Mouse (Mus musculus): ENCODE results near the gene Fkbp15.

Gene Fkbp15

DNA sequence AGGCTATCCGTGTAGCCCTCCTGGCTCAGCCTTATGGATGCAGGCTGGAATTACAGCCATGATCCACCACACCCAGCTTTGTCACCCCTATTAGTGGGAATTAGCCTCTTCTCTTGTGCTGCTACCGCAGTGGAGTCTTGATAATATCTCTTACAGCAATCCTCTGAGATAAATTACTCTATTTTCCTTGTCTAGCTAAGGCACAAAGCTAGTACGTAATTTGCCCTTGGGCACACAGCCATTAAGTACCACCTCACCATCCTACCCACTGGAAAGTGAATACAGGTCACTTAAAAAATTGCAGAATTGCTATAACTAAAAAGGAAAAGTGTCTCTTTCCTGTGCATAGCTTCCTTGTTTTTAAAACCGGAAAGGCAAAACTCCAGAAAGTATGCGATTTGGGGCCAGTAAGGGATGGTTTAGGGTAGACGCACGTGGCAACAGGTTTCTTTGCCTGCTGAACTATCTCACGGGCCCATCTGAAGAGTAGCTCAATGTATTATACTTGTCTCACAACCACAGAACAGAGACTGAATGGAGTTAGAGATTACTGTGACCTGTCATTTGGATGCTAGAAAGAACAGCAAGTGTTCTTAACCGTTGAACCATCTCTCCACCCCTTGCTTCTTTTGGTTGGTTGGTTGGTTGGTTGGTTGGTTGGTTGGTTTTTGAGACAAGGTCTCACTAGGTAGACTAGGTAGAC, 12.6 kb upstream of the Fkbp15 start:
- no peak for DNase-seq (ENCODE audit: low spot score in 2 of 2)

DNA sequence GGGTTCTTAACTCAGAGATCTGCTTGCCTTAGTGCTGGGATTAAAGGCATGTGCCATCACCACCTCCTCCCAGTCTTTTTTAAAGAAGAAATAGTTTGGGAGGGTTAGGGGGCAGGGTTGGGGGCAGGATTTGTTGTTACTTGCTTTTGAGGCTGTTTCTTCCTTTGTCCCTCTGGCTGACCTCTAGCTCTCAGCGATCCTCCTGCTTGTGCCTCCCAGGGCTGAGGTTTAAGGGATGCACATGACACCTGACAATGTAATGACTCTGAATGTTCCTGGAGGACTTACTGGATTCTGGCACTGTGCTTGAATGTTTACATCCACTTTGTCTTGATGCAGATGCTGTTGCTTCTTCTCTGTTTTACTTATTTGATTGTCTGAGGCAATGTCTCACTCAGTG, 12.1 kb upstream of the Fkbp15 start:
- no peak for DNase-seq (ENCODE audit: low spot score in 2 of 2)

DNA sequence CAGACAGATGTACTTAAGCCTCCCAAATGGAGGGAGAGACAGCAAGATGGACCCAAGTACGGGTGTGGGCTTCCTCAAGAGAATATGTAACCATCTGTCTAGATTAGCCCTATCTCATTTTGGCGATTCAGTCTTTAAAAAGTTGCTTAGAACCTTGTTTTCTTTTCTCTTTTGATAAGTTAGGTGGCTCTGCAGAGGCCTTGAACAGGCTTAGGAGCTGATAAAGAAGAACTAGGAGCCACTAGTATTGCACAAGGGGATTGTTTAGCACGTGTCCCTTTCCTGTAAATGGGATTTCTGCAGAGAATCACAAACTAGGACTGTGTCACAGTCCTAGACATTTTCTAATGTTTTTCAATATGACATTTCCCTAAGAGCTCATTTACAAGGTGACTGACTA, 8.7 kb upstream of the Fkbp15 start:
- no peak for DNase-seq (ENCODE audit: low spot score in 2 of 2)

DNA sequence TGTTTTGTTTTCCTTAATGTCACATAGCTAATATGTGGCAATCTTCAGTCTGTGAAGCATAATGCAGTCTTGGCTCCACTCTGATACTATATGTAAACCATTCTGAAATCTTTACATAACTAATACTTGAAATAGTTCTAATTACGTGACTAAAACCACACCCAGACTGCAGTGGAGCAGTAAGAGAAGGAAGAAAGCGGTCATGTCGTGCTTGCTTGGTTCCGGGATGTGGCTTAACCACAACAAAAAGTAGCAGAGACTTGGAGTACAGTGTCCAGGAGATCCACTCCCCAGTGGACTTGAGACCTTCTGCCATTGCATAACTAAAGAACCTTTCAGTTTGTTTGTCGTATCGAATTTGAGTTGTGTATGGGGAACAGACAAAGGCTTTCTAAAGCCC, 7.2 kb upstream of the Fkbp15 start:
- DNase-seq (ENCODE audit: low spot score in 2 of 2): no peak

DNA sequence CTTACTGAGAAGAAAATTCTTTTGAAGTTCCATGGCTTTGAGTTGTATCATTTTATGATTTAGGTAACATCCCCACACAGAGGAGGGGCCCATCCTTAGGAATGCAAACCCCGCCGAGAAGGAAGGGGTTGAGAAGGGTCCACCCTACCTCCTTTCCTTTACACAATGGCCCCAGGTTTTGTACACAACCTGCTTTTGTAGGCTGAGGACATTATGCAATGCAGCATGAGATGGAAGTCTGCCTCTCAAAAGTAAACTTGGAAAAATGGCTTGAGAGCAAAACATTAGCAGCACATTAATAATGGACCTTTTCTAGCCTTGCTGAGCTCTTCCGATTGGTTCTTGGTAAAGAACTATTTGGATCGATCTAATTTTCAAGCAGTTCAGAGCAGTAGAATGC, 5.9 kb upstream of the Fkbp15 start:
- no peak for DNase-seq (ENCODE audit: low spot score in 2 of 2)

DNA sequence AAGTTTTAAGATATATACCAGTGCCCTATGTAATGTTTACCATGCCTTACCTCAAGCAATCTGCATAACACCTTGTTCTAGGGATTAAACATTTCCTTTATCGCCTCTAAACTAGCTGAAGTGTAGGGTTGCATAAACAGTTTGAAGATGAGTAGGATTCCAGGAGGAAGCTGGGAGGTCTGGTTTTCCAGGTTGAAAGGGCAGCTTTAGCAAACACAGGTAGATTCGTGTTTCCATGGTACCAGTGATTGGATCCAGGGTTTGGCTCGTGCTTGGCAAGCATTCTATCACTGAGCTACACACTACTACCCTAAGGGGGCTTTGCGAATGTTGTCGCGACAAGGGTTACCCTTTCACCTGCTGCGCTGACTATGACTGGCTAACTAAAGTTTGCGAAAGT, 4.0 kb upstream of the Fkbp15 start:
- no peak for DNase-seq (ENCODE audit: low spot score in 2 of 2)

DNA sequence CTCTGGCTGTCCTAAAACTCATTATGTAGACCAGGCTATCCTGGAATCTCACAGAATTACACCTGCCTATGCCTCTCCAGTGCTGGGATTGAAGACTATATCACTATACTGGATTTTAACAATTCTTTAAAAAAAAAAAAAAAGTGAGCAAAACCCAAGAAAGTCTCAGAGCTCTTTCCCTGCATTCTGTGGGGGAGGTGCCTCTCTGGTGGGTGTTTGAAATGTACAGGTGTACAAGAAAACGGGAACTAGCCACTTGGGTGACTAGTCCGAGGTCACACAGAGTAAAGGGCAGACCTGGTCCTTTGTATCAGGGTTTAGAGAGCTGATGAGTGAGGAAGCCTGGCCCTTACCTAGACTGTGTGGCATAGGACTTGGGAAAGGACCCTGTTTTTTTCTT, 2.1 kb upstream of the Fkbp15 start:
- no peak for DNase-seq (ENCODE audit: low spot score in 2 of 2)

DNA sequence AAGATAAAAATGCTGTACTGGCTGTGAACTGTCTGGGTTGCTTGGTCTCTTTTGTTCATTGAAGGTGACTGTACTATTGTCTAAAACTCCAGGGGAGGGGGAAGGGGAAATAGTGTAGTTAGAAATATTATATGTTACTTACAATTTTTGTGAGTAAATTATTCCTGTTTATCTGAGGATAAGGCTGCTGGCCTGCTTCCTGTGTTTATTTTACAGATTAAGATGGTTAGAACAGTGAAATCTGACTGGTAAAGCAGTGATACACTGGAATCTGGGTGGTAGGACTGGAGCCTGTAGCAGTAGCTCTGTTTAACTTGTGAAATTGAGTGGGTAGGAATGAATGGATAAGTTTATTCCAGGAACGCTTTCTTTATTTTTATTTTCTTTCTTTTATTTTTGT, 1.6 kb upstream of the Fkbp15 start:
- no peak for DNase-seq (ENCODE audit: low spot score in 2 of 2)

DNA sequence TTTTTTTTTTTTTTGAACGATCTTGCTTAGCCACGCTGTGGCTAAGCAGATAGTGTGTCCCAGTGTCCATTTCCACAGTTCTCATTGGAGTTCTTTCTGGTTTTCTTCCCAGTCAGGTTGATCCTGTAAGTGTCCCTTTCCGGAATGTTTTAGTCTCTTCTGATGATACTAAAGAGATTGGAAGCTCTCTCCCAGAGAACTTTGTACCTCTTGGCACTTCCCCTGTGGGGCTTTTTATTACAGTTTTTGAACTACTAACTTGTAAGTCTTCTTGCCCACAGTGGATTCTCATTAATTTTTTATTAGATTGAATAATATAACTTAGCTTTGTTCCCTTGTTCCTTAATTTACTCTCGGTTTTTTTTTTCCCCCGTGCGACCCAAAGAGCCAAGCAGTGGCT, 1.2 kb upstream of the Fkbp15 start:
- DNase-seq (ENCODE audit: low spot score in 2 of 2): no peak

DNA sequence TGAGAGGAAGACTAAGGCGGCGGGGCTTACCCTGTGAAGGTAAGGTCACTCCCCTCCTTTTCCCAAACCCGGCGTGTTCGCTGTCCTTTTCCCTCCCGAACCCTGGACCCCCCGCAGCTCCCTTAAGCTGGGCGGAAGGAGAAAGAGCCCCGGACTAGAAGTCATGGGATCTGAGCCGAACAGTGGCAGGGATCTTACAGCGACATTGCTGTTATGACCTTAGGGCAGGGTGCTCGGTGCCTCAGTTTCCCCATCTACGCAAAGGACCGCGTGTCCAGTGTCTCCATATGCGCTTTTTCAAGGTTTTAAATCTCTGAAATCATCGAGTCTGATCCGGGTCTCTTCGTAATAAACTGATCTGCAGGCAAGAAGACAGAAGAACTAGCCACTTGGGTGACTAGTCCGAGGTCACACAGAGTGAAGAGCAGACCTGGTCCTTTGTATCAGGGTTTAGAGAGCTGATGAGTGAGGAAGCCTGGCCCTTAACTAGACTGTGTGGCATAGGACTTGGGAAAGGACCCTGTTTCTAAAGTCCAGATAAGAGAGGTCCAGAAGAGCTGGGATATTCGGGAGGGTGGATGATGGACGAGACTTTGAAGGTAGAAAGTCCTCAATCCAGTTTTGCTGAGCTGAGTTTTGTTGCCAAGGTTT, 582 bp upstream of the Fkbp15 start:
- no peak for DNase-seq (ENCODE audit: low spot score in 2 of 2)

DNA sequence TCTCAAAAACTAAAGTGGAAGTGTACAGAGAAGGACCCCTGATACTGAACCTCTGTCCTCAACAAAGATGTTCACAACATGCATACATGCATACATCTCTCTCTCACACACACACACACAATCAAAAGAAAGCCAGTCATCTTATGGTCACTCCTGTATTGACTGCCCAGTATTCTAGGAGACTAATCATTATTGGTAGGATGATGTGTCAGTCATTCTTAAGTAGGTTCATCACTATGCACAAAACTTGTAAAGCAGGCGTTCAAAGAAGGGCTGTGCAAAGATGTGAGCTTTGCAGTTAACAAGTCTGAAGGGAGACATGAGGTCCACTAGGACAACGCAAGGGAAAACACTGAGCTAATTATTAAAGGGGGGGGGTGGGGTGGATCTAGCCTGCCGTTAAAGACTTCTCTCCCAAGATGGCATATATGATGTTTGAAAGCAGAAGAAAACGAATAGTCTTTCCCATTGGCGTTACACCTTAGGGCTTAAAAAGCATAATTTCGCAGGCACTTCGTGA, 1.0 kb downstream of the Fkbp15 start:
- DNase-seq (ENCODE audit: low spot score in 2 of 2): no peak

DNA sequence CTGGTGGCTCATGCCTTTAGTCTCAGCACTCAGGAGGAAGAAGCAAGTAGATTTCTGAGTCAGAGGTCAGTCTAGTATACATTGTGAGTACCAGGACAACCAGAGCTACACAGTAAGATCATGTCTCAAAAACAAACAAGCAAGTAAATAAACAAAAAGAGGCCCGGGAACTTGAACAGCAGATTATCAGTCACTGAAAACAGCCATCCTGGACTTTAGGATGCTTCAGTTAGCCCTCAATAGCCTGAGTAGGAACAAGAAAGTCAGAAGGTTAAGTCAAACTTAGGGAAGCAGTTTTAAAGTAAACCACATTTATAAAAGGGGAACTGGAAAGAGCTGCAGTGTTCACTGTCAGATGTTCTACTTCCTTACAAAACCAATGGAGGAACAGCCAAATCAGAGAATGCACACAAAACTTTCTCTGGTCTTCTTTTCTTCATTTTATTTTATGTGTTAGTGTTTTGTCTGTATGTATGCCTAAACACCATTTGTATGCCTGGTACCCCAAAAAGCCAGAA, 2.7 kb downstream of the Fkbp15 start:
- no peak for DNase-seq (ENCODE audit: low spot score in 2 of 2)

DNA sequence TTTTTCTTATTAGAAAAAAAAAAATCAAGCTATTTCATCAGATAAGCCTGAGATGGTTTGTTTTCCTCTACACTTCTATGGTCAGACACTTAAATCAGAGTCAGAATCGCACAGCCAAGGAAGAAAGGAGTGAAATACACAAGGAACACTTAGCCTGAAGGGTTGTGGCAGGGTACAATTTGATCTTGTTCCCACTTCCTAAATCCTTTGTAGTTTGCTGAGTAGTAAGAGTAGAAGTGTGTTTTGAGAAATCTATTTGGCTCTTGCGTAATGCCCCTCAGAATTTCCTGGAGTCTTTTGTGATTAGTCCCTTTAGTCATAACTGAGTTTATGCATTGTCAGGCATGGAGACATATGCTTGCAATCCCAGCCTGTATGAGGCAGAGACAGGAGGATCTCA, 11.0 kb downstream of the Fkbp15 start:
- no peak for DNase-seq (ENCODE audit: low spot score in 2 of 2)

DNA sequence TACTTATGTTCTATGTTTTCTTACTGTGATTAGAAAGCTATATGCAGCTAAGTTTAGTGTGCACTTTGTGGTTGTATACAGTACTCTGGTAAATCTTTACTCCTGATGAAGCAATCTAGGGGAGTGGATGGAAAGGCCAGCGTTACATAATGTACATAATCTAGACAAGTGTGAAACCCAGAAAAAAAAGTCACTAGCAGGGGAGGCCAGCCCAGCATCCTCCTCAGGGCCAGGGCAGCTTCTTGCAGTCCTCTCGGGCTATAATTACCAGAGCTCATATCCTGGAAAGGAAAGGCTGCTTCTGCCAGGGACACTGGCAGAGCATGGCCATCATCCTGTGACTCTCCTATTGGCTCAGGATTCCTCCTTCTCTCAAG, 12.0 kb downstream of the Fkbp15 start:
- DNase-seq (ENCODE audit: low spot score in 2 of 2): no peak

DNA sequence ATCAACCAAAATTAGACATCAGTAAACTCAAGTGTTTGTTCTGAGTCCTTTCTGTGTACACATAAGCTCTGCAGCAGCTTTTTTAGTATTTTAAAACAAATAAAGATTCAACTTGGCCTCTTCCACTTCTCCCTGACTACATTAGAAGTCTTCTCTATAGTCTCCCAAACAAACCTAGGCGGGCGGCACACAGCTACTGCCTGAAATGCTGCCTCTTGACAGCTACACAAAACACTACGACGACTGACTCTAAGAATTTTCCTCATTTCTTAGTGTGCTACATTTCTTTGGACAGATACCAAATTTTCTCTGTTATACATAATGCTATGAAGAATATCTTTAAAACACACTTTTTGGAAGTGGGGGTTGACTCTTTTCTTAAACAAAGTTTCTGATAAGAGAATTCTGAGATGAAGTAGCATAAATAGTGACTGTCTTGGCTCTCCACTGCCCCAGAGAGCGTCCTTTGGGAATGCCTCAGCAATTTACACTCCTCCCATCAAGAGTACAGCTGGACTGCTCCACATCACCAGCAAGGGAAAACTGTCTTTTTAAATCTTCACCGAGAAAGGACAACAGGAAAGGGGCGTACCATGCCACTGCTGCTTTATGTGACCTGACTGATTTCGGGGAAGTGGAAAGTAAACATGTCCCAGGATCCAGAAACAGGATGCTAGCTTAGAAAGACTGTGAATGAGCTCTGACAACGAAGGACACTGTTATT, 12.6 kb downstream of the Fkbp15 start:
- DNase-seq (ENCODE audit: low spot score in 2 of 2): no peak

DNA sequence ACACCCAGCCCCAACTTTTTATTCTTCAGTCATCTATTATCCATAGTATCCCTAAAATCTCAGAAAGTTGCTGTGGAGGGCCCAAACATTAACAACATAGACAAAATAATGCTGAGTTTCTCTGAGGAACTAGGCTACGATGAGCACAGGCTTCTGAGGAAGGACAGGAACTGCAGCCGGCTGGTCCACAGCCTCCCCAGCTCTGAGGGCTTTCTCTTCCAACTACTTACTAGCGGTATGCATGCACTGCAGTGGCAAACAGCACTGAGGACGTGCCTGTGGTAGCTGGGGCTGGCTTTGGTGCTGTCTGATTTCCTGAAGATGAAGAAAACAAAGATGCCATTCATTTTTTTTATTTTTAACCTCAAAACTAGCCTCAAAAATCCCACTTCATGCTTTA, 14.5 kb downstream of the Fkbp15 start:
- DNase-seq (ENCODE audit: low spot score in 2 of 2): no peak

DNA sequence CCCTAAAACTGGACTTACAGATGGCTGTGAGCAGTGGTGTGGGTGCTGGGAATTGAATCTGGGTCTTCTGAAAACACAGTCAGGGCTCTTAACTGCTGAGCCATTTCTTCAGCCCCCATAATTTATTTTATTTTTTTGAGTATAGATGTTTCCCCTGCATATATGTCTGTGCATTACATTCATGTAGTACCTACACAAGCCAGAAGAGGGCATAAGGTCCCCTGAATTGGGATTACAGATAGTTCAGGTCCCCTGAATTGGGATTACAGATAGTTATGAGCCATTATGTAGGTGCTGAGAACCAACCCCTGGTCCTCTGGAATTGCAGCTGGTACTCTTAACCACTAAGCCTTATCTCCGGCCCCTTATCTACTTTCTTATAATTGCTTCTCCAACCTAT, 16.3 kb downstream of the Fkbp15 start:
- no peak for DNase-seq (ENCODE audit: low spot score in 2 of 2)

DNA sequence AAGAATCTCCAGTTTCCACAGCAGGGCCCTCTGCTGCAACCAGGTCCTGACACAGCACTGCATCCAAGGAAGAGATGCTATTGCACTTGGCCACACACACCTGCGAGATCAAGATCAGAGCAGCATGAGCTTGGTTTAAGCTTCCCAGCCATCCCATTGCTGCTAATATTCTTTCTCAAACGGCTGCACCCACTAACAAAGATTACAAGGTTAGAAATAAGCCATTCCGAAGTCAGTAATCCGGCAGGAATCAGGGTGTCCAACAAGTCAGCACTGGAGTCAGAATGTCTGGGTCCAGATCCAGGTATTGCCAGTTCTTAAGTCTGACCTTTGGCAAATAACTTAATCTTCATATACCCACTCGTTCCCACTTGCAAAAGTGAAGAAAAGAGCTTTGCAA, 21.8 kb downstream of the Fkbp15 start:
- DNase-seq (ENCODE audit: low spot score in 2 of 2): no peak

DNA sequence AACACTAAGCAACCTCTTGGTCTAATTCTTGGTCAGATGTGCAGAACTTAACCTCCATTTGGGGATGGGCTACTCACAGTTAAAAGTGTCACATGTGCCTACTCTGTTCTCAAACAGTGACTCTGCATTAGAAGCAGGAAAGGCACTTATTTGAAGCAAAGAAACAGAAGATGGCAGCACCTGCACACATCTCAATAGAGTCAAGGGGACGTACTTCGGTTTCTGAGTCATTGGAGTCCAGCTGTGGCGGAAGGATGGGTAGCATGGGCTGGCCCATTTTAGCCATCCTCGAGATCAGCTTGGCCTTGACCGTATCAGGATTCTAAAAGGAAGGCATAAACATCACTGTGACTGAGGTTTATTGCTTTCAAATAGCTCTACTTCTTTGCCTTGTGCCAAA, 28.4 kb downstream of the Fkbp15 start:
- no peak for DNase-seq (ENCODE audit: low spot score in 2 of 2)

DNA sequence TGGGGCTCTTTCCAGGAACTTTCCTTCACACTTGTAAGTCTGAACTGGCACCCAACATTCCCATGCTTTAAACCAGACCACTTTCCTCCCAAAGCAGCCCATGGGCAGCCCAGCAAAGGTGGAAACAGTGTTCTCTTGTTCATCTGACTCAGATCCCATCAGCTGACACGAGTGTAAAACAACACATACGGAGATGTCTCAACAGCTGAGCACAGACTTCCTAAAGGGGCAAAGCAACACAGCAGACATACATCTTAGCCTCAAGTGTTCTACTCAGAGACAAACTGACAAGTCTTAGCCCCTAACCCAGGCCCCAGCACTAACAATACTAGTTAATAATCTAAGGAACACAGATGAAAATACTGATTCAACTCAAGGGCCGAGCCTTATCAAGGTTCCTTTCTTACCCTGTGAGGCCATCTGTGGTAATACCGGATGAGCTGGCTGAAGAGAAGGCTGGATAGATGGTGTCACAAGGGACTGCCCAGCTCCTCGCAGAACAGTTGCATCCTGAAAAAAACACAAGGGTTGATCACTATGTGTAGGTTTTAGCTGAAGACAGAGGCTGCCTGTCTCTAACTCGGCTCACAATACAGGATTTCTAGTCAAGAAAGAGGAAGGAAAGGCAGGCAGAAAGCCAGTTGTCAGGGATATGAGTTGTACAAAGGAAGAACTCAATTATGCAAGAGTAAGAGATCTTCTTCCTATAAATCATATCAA, 31.2 kb downstream of the Fkbp15 start:
- DNase-seq (ENCODE audit: low spot score in 2 of 2): no peak

DNA sequence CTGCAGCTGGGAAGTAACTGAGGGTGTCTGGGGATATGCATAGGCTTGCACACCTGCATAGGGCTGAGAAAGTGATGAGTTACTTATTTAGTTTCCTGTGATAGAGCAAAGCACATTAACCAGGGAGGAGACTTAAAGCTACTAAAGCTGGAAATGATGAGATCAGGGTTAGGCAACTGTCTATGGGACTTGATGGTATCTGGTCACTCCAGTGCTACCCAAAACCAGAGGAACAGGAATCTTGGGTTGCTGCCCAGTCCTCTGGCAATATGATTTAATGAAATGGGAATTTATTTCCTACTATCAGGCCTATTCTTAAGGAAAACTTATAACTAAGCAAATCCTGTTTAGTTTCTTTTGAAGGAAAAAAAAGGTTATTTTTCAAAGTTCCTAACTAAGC, 34.2 kb downstream of the Fkbp15 start:
- no peak for DNase-seq (ENCODE audit: low spot score in 2 of 2)

DNA sequence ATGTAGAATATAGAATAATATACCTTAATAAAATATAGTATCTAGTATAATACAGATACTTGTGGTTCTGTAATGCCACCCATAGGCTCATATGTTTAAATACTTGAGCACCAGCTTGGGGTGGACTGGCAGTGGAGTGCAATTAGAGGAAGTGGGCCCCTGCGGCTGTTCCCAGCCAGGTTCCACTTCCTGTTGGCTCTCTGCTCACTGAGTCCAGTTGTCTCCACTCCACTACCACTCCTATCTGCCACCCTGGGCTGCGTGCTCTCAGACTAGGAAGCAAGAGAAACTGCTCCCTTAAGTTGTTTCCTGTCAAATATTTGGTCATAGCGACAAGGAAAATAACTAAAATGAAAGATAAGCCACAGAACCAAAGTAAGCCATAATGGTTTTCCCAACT, 37.7 kb downstream of the Fkbp15 start:
- no peak for DNase-seq (ENCODE audit: low spot score in 2 of 2)

All from left cerebral cortex, adult 9 months (tissue).